Mouse (Mus musculus): Measurements from ENCODE around the gene Tbc1d16. TPM values are rescaled to one million over a fixed set of nuclear protein-coding genes. Genes with fewer than 3 reads are reported as not detected.
"Not testable (repeated sequence)": the region's sequence is repeated elsewhere in the genome, so short reads cannot be mapped to it uniquely, and the experiment has no call there.

The Tbc1d16 gene
- polyA plus RNA-seq, 1 experiment from 2014 or later = 20.9 TPM

DNA sequence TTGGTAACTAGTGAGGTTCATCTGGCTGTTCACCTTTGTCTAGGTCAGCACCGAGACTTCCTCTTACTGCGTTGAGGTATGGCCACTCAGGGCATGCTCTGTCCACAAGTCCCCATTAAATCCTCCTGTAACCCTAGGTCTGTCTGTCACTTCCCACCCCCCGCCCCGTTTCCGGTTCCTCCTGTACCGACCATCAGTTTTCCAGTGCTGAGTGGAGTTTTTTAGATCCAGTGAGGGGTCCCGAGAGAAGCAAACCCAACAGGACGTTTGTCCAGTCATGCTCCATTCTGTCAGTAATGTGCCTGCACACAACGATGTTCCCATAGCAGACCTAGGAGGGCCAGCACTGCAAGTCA, 29.9 kb upstream of the Tbc1d16 start:
- no peak for ATAC-seq (ENCODE audit: borderline replicate concordance, extremely low read depth, low FRiP score, low TSS enrichment)
- peak overlapping the region; percentile 54 for H3K4me2 ChIP-seq
- H3K4me1 ChIP-seq = peaks cover 9% of the 10 kb centered on the region; the same call in 1 of the 2 replicates
- 58% methylated on average over 9 of the region's 9 CpGs for WGBS
- no peaks in the 10 kb centered on the region for H3K9me3 ChIP-seq
- H3K36me3 ChIP-seq = no peaks in the 10 kb centered on the region
- no peak overlapping the region for H3K9ac ChIP-seq
- peak overlapping the region; percentile 26 for H3K4me3 ChIP-seq
- H3K27ac ChIP-seq = 0 out of 2 replicates have a peak overlapping the region, but pooled peaks have one; percentile 23
- H3K27me3 ChIP-seq = no peaks in the 10 kb centered on the region

DNA sequence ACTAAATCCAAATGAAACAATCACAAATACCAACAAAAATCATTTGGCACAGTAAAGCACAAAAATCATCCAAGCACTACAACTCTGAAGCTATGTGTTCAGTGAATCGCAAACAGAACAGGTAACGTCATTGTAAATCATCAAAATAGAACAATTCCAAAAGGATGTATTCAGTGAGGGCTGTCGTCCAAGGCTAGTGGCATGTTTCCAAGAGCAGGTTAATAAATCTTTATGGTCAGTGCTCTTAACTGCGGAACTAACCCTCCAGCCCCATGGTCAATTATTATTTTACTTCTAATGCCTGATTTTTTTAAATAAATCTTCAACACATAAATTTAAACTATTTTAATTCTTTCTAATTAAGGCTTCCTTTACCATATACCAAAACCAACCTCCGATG, 28.3 kb upstream of the Tbc1d16 start:
- not testable (repeated sequence) for ATAC-seq (ENCODE audit: borderline replicate concordance, extremely low read depth, low FRiP score, low TSS enrichment); H3K36me3 ChIP-seq; H3K27ac ChIP-seq; H3K4me2 ChIP-seq; H3K9ac ChIP-seq; H3K9me3 ChIP-seq; H3K27me3 ChIP-seq; H3K4me3 ChIP-seq
- WGBS = 59% methylated on average over 5 of the region's 5 CpGs
- H3K4me1 ChIP-seq = peaks cover 15% of the 10 kb centered on the region

DNA sequence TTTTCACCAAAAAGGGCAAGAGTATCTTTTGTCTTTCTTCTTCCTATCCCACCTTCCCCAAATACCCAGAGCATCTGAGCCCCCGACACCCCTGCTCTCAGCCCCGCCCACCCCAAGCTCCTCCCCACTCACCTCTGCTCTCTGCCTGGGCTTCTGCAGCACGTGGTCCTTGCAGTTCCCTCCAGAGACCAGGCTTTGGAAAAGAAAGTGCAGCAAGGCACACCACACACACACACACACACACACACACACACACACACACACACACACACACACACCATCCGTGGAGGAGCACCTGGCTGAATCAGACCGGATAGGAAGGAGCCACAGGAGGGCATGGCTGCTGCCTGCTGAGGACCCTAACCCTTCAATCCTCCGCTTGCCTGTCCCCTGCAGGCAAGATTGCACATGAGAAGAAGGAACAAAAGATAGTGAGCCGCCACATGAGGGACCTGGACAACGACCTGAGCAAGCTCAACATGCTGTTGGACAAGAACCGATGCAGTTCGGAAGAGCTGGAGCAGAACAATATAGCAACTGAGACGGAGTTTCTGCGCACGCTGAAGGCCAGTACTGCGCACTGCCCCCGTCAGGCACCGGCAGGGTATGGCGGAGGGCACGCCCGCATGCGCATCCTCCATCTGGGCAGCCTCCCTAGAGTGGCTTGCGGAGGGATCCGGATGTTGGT, 24.7 kb upstream of the Tbc1d16 start:
- Histone ChIP-seq H3K4me1 (peaks cover 10% of the 10 kb centered on the region; the same call in 1 of the 2 replicates), H3K4me3 (no peak overlapping the region), H3K9me3 (no peaks in the 10 kb centered on the region), H3K27me3 (peaks cover 8% of the 10 kb centered on the region; the same call in 1 of the 2 replicates), H3K9ac (no peak overlapping the region), H3K4me2 (peak overlapping the region; percentile 51), H3K27ac (no peak overlapping the region), H3K36me3 (no peaks in the 10 kb centered on the region)
- WGBS = 7% methylated on average over 22 of the region's 22 CpGs
- ATAC-seq (ENCODE audit: borderline replicate concordance, extremely low read depth, low FRiP score, low TSS enrichment) = peak; percentile 66

DNA sequence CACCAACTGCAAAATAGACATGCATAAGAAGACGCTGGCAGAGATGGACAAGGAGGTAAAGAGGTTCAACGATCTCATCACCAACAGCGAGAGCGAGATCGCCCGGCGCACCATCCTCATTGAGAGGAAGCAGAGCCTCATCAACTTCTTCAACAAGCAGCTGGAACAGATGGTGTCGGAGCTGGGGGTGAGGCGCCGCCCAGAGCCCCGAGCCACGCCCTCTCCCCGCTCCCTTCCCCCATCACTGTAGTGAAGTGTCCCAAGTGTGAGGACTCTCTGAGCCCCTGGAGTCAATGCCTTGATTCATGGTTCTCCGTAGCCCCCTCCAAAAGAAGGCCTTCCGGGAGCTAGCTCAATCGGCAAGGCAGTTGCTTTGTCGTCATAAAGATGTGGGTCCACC, 22.7 kb upstream of the Tbc1d16 start:
- no peak overlapping the region for H3K4me3 ChIP-seq
- no peaks in the 10 kb centered on the region for H3K36me3 ChIP-seq
- no peaks in the 10 kb centered on the region for H3K9me3 ChIP-seq
- no peak overlapping the region for H3K9ac ChIP-seq
- no peak overlapping the region for H3K4me2 ChIP-seq
- WGBS = 40% methylated on average over 17 of the region's 17 CpGs
- no peak overlapping the region for H3K27ac ChIP-seq
- H3K27me3 ChIP-seq = peaks cover 8% of the 10 kb centered on the region; the same call in 1 of the 2 replicates
- H3K4me1 ChIP-seq = peaks cover 10% of the 10 kb centered on the region; the same call in 1 of the 2 replicates
- ATAC-seq (ENCODE audit: borderline replicate concordance, extremely low read depth, low FRiP score, low TSS enrichment) = no peak

DNA sequence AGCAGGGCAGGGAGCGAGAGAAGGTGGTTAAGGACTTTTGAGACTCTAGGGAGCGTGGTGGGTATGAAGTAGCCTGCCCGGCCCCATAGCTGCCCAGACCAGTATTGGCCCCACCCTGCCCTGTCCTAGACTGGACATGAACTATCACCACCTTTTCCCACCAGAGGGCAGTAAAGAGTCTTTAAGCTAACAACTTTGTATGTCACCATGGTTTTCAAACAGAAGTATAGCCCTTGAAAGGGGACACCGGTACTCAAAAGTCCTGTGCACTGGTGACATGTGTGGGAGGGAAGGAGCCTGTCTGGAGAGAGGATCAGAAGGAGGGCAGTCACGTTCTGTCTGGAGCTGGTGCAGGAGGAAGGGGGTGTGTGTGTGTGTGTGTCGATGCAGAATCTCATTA, 20.7 kb upstream of the Tbc1d16 start:
- ATAC-seq (ENCODE audit: borderline replicate concordance, extremely low read depth, low FRiP score, low TSS enrichment) = peak; percentile 74
- WGBS = 21% methylated on average over 6 of the region's 6 CpGs
- H3K27me3 ChIP-seq = peaks cover 8% of the 10 kb centered on the region; the same call in 1 of the 2 replicates
- no peaks in the 10 kb centered on the region for H3K36me3 ChIP-seq
- no peaks in the 10 kb centered on the region for H3K9me3 ChIP-seq
- no peak overlapping the region for H3K27ac ChIP-seq
- no peak overlapping the region for H3K4me2 ChIP-seq
- H3K9ac ChIP-seq = no peak overlapping the region
- H3K4me1 ChIP-seq = peaks cover 10% of the 10 kb centered on the region; the same call in 1 of the 2 replicates
- no peak overlapping the region for H3K4me3 ChIP-seq

DNA sequence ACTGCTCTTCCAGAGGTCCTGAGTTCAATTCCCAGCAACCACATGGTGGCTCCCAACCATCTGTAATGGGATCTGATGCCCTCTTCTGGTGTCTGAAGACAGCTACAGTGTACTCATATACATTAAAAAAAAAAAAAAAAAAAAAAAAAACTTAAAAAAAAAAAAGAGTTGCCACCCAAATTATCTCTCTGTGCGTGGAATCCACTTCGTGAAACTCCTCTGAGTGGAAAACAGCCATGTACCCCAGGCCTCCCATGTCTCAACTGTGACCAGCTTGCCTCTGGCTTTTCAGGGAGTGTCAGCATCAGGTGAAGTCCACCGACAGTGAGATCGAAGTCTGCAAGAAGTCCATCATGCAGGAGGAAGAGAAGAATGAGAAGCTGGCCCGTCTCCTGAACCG, 17.2 kb upstream of the Tbc1d16 start:
- not testable (repeated sequence) for H3K27ac ChIP-seq; H3K9ac ChIP-seq; H3K4me2 ChIP-seq; H3K27me3 ChIP-seq; ATAC-seq (ENCODE audit: borderline replicate concordance, extremely low read depth, low FRiP score, low TSS enrichment); H3K36me3 ChIP-seq; H3K9me3 ChIP-seq; H3K4me1 ChIP-seq; H3K4me3 ChIP-seq
- 96% methylated on average over 6 of the region's 6 CpGs for WGBS

DNA sequence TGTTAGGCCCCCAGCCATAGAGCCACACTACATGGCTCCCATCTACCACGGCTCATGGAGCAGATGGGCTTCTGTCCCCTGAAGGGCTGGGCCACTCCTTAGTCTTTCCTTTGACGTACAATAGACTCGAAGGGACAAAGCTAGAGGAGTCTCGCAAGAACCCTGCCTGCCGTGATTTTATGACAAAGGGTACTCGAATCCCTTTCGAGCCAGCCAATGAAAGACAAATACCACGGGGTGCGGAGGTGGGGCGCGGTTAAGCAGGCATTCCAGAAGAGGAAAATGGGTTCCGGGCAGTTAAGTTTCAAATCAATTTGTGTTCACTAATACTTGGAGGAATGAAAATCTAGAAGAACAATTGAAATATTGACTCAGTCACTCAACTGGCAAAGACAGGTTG, 11.2 kb upstream of the Tbc1d16 start:
- H3K9me3 ChIP-seq = no peaks in the 10 kb centered on the region
- peaks cover 20% of the 10 kb centered on the region for H3K4me1 ChIP-seq
- no peak overlapping the region for H3K27ac ChIP-seq
- ATAC-seq (ENCODE audit: borderline replicate concordance, extremely low read depth, low FRiP score, low TSS enrichment) = no peak
- H3K4me3 ChIP-seq = no peak overlapping the region
- H3K9ac ChIP-seq = no peak overlapping the region
- no peaks in the 10 kb centered on the region for H3K36me3 ChIP-seq
- no peak overlapping the region for H3K4me2 ChIP-seq
- H3K27me3 ChIP-seq = peaks cover 3% of the 10 kb centered on the region; the same call in 1 of the 2 replicates
- 84% methylated on average over 12 of the region's 12 CpGs for WGBS

DNA sequence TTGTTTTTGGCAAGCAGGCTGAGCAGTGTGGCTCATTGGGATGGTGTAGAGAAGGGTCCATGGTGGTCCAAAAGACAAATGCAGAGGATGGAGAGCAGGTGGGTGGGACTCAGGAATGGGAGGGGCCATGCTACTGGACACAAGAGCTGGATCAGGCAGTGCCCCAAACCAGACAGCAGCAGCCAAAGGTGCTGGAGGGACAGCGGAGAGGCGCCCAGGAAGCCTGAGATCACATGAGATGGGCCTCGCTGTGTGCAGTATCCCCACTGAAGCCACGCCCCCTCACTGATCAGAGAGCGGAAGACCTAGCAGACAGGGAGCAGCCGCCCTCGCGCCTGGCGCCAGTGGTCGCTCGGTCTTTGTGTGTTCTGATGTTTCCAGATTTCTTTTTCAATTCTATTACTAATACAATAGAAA, 10.0 kb upstream of the Tbc1d16 start:
- Histone ChIP-seq H3K36me3 (no peaks in the 10 kb centered on the region), H3K9me3 (no peaks in the 10 kb centered on the region), H3K4me3 (peak overlapping the region; percentile 25), H3K4me1 (peaks cover 20% of the 10 kb centered on the region), H3K27ac (no peak overlapping the region), H3K9ac (no peak overlapping the region), H3K27me3 (peaks cover 3% of the 10 kb centered on the region; the same call in 1 of the 2 replicates), H3K4me2 (peak overlapping the region; percentile 67)
- no peak for ATAC-seq (ENCODE audit: borderline replicate concordance, extremely low read depth, low FRiP score, low TSS enrichment)
- 5% methylated on average over 11 of the region's 11 CpGs for WGBS

DNA sequence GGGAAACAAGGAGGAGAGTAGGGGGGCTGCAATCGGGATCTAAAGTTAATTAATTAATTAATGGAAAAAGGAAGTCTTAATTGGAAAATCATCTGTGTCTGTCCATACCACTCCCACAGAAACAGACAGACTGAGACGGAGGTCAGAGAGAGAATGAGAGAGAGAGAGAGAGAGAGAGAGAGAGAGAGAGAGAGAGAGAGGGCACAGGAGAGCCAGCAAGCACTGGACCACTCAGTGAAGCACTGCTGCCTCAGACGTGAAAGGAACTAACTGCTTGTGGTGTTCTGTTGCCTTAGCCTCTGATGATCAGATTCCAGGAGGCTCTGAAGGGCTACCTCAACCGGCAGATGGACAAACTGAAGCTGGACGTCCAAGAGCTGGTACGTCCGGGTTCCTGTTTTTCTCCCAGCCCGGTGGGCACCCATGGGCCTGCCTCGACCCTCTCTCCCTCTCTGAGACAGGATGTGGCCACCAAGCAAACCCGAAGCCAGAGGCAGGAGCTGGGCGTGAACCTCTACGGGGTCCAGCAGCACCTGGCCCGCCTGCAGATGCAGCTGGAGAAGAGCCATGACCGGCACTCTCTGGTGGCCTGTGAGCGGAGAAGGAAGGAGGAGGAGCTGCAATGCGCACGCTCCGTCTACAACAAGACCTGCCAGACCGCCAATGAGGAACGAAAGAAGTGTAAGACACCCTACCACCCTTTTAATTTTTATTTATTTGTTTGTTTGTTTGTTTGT, 9.4 kb upstream of the Tbc1d16 start:
- Histone ChIP-seq H3K27ac (no peak overlapping the region), H3K9me3 (no peaks in the 10 kb centered on the region), H3K4me1 (peaks cover 20% of the 10 kb centered on the region), H3K4me3 (peak overlapping the region; percentile 25), H3K36me3 (no peaks in the 10 kb centered on the region), H3K4me2 (peak overlapping the region; percentile 67), H3K27me3 (peaks cover 3% of the 10 kb centered on the region; the same call in 1 of the 2 replicates), H3K9ac (no peak overlapping the region)
- 26% methylated on average over 20 of the region's 20 CpGs for WGBS
- ATAC-seq (ENCODE audit: borderline replicate concordance, extremely low read depth, low FRiP score, low TSS enrichment) = no peak

DNA sequence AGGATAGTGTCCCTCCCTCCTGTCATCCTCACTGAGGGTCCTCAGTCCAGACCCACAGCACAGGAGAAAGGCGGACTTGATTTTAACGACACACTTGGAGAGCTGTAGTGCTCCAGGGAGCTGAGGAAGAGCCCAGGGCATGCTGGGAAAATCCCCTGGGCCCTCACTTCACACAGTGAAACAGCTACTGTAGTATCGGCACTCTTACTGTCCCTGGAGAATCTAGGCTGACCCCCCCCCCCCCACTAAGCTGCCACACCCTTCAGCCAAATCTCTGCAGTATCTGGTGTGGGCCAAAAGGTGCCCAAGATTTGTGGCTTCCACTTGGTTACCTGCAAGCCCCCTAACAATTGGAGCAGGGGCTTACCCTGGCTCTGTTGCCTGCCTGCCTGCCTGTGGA, 8.7 kb upstream of the Tbc1d16 start:
- Histone ChIP-seq H3K9ac (no peak overlapping the region), H3K4me1 (peaks cover 20% of the 10 kb centered on the region), H3K36me3 (no peaks in the 10 kb centered on the region), H3K27ac (no peak overlapping the region), H3K4me2 (no peak overlapping the region), H3K4me3 (no peak overlapping the region), H3K27me3 (peaks cover under 1% of the 10 kb centered on the region; the same call in 1 of the 2 replicates), H3K9me3 (no peaks in the 10 kb centered on the region)
- WGBS = 45% methylated on average over 3 of the region's 3 CpGs
- ATAC-seq (ENCODE audit: borderline replicate concordance, extremely low read depth, low FRiP score, low TSS enrichment) = no peak

DNA sequence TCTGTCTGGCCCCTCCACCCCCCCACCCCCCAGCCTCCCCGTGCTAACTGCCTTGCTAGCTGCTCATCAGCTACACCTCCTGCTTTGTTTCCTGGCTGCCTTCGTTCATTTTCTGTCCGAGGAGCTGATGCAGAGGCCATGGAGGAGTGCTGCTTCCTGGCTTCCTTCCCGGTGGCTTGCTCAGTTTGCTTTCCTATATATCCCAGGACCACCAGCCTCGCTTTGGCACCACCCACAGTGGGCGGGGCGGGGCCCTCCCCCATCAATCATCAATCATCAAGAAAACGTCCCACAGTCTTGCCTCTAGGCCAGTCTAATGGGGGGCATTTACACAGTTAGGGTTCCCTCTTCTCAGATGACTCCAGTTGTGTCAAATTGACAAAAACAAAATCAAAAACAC, 8.1 kb upstream of the Tbc1d16 start:
- Histone ChIP-seq H3K4me3 (no peak overlapping the region), H3K27me3 (no peaks in the 10 kb centered on the region), H3K4me2 (no peak overlapping the region), H3K36me3 (no peaks in the 10 kb centered on the region), H3K9ac (no peak overlapping the region), H3K4me1 (peaks cover 20% of the 10 kb centered on the region), H3K9me3 (no peaks in the 10 kb centered on the region), H3K27ac (no peak overlapping the region)
- WGBS = 17% methylated on average over 8 of the region's 8 CpGs
- ATAC-seq (ENCODE audit: borderline replicate concordance, extremely low read depth, low FRiP score, low TSS enrichment) = no peak

DNA sequence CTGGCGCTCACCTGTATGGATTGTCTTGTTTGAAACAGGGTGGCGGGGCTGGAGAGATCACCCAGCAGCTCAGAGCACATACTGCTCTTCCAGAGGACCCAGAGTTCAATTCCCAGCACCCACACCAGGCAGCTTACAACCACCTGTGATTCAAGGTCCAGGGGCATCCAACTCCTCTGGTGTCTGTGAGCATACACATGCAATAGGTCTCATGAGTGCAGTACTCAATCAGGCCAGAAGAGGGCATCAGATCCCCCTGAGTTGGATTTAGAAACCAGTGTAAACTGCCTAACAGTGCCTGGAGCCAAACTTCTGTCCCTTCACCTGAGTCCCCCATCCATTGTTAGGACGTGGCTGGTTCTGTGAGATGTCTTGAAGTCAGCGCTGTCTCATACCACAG, 7.3 kb upstream of the Tbc1d16 start:
- H3K4me1 ChIP-seq = peaks cover 20% of the 10 kb centered on the region
- no peak for ATAC-seq (ENCODE audit: borderline replicate concordance, extremely low read depth, low FRiP score, low TSS enrichment)
- 82% methylated on average over 4 of the region's 4 CpGs for WGBS

More for the DNA sequence above, 7.3 kb upstream of the Tbc1d16 start:
- Histone ChIP-seq H3K9me3 (no peaks in the 10 kb centered on the region), H3K4me3 (no peak overlapping the region), H3K27ac (no peak overlapping the region), H3K36me3 (no peaks in the 10 kb centered on the region), H3K9ac (no peak overlapping the region), H3K4me2 (no peak overlapping the region), H3K27me3 (0 out of 2 replicates have a peak, but pooled peaks cover 1% of the 10 kb centered on the region)
